Mouse (Mus musculus) ES-Bruce4 (cell line): ENCODE data around the gene Mug2.
"Not testable (repeated sequence)": the region's sequence is repeated elsewhere in the genome, so short reads cannot be mapped to it uniquely, and the experiment has no call there.

Experiments used
- CTCF ChIP-seq: IDR thresholded peaks from one replicate; pipeline ENCODE4 v1.8.1; 2011; ENCODE audit warnings: low read depth, low read length
- EP300 ChIP-seq: IDR thresholded peaks from 2 replicates; pipeline ENCODE4 v1.6.1; 2011; ENCODE audit warnings: low read depth, low read length; ENCODE audit not compliant: insufficient read depth
- POLR2A ChIP-seq: IDR thresholded peaks from one replicate; pipeline ENCODE4 v1.8.1; 2011; ENCODE audit warnings: low read length; ENCODE audit not compliant: insufficient read depth

DNA sequence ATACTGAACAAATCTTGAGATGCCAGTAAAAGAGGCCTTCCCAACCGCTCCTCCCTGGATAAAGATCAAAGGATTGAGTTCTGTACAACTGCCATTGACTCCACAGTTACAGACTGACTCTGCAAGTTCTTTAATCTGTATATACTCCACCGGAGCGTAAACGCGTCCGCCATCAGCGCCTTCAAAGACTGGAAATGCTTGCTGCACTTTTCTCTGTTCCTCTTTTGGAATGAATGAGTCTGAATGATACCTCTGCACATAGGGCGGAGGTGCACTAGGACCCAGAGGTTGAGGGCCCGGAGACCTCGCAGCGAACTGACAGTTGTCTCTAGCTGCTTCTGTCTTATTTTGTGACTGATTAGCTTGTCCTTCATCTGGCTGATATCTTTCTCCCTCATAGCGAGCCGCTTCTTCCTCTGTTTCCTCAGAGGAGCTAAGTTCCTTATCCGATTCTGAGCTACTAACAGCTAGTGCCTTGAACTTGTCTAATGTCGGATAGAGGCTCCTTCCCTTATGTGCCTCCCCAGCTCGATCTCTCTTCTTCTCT is 48.7 kb upstream of the Mug2 start:
- TF ChIP-seq POLR2A, CTCF, EP300: not testable (repeated sequence)
